8 mouse cellular contexts compared by ENCODE assay signal in the genomic region with DNA sequence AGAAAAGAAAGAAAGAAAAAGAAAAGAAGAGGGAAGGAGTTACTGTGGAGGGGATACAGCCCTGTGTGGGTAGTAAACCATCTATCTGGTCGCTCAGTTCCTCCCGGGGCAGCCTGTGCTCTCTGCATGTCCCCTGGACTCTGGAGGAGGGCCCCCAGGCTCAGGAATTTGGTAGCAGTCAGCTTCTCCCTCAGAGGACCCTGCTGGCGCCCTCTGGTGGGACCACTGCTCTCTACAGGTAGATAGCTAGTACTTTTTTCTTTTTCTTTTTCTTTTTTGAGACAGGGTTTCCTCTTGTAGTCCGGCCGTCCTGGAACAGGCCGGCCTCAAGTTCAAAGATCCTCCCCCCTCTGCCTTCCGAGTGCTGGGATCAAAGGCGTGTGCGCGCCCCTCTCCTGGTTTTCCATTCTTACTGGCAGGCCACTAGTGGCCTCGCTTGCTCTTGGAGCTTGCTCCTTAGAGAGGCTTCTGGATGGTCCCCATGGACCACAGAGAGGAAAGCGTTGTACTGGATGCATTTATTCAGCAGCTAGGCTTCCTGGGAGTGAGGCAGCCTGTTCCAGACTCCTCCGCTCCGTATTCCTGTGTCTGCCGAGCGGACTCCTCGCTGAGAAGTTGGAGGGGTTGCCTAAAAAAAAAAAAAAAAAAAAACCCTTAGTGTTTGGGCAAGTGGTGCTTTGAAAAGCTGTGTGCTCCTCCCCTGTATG. TPM values are rescaled to one million over a fixed set of nuclear protein-coding genes. Genes with fewer than 3 reads are reported as not detected.
DNase-seq lines count a peak whose midpoint lies in the region; ATAC-seq and TF ChIP-seq lines count a peak whose summit lies in the region.

No protein-coding gene starts in this region.

- no peaks in the 10 kb centered on the region for H3K27me3 ChIP-seq in embryonic facial prominence, embryonic 10.5 days (replicated peaks; ENCODE audit: low read depth, poor library complexity, severe bottlenecking)
- no peaks in the 10 kb centered on the region for H3K27me3 ChIP-seq in lung, postnatal 0 days (replicated peaks; ENCODE audit: insufficient read depth, low read length)

- no peaks in the 10 kb centered on the region for H3K36me3 ChIP-seq in embryonic facial prominence, embryonic 10.5 days (replicated peaks)
- H3K36me3 ChIP-seq in lung, postnatal 0 days (ENCODE audit: insufficient read depth, low read length) = no peaks in the 10 kb centered on the region

- peaks cover 14% of the 10 kb centered on the region for H3K4me1 ChIP-seq in embryonic facial prominence, embryonic 10.5 days
- H3K4me1 ChIP-seq in lung, postnatal 0 days (ENCODE audit: insufficient read depth, low read depth, low read length) = 0 out of 2 replicates have a peak, but pooled peaks cover 5% of the 10 kb centered on the region

- peak; percentile 71 for TF ChIP-seq CTCF in lung, postnatal 0 days (IDR thresholded peaks at IDR 0.05)

- DNase-seq in frontal cortex, postnatal 14 days (ENCODE audit: low spot score in 2 of 2) = no peak
- peak; percentile 54 for DNase-seq in ovary, postnatal 36 days (ENCODE audit: low spot score)
- DNase-seq in ovary, adult 18-20 months (ENCODE audit: low spot score) = no peak
- peak; percentile 69 for DNase-seq in embryonic facial prominence, embryonic 10.5 days (ENCODE audit: low spot score)
- DNase-seq in lung, postnatal 0 days (ENCODE audit: low spot score) = peak; percentile 74
- DNase-seq in thymus, postnatal 25 days = peak; percentile 58
- DNase-seq in adipocyte (ENCODE audit: low spot score) = no peak

- no peak overlapping the region for H3K9ac ChIP-seq in lung, postnatal 0 days (replicated peaks; ENCODE audit: low read depth)

- WGBS in embryonic facial prominence, embryonic 10.5 days = 55% methylated on average over 17 of the region's 17 CpGs
- 31% methylated on average over 17 of the region's 17 CpGs for WGBS in lung, postnatal 0 days

- H3K27ac ChIP-seq in embryonic facial prominence, embryonic 10.5 days (replicated peaks) = no peak overlapping the region
- H3K27ac ChIP-seq in lung, postnatal 0 days (ENCODE audit: low read length) = no peak overlapping the region

- no peaks in the 10 kb centered on the region; the same call in 1 of the 2 replicates for H3K9me3 ChIP-seq in embryonic facial prominence, embryonic 10.5 days
- no peaks in the 10 kb centered on the region for H3K9me3 ChIP-seq in lung, postnatal 0 days (ENCODE audit: low read length)

- peak; percentile 53; the same call in 1 of the 2 replicates for ATAC-seq in frontal cortex, adult (ENCODE audit: low TSS enrichment)
- ATAC-seq in lung, postnatal 0 days = 0 out of 2 replicates have a peak, but pooled peaks have one; percentile 23

- 0 out of 2 replicates have a peak overlapping the region, but pooled peaks have one; percentile 11 for H3K4me2 ChIP-seq in lung, postnatal 0 days (replicated peaks; ENCODE audit: low read depth, low read length)

- H3K4me3 ChIP-seq in embryonic facial prominence, embryonic 10.5 days = no peak overlapping the region
- no peak overlapping the region for H3K4me3 ChIP-seq in lung, postnatal 0 days (ENCODE audit: low read depth, low read length)

- no peak for TF ChIP-seq EP300 in lung, postnatal 0 days (IDR thresholded peaks at IDR 0.05)

RNA-seq across cellular contexts. Expression of a gene that starts 1.1 kb away (rescaled TPM):
- polyA plus RNA-seq in embryonic facial prominence, embryonic 10.5 days (2016; fragmentation: Nextera tagmentation; extraction: Ambion mirVana) = 0.05 TPM in 1 of 2 replicates, not detected in the other
- polyA plus RNA-seq in lung, postnatal 0 days (2015; fragmentation: Nextera tagmentation; extraction: Ambion mirVana) = 6.3 and 9.1 TPM in 2 replicates

RNA-seq across cellular contexts. Expression of a gene that starts 56.3 kb away (rescaled TPM):
- polyA plus RNA-seq in embryonic facial prominence, embryonic 10.5 days (2016; fragmentation: Nextera tagmentation; extraction: Ambion mirVana) = 111 and 117 TPM in 2 replicates
- 20.6 and 22.3 TPM in 2 replicates for polyA plus RNA-seq in lung, postnatal 0 days (2015; fragmentation: Nextera tagmentation; extraction: Ambion mirVana)

Comparison
In these comparisons a context has a peak if more than half of its experiments do, and no peak if none do; other contexts are left out.
1. DNase-seq: peak in ovary, postnatal 36 days (single experiment), embryonic facial prominence, embryonic 10.5 days (single experiment), lung, postnatal 0 days (single experiment) and thymus, postnatal 25 days (single experiment); none in frontal cortex, postnatal 14 days (0 of 2), ovary, adult 18-20 months (single experiment) and adipocyte (single experiment).